Mouse (Mus musculus): ENCODE results near the gene Atp6v1e1. TPM values are rescaled to one million over a fixed set of nuclear protein-coding genes. Genes with fewer than 3 reads are reported as not detected.

Gene Atp6v1e1
- polyA plus RNA-seq, 1 experiment from 2014 or later, result 297 TPM

DNA sequence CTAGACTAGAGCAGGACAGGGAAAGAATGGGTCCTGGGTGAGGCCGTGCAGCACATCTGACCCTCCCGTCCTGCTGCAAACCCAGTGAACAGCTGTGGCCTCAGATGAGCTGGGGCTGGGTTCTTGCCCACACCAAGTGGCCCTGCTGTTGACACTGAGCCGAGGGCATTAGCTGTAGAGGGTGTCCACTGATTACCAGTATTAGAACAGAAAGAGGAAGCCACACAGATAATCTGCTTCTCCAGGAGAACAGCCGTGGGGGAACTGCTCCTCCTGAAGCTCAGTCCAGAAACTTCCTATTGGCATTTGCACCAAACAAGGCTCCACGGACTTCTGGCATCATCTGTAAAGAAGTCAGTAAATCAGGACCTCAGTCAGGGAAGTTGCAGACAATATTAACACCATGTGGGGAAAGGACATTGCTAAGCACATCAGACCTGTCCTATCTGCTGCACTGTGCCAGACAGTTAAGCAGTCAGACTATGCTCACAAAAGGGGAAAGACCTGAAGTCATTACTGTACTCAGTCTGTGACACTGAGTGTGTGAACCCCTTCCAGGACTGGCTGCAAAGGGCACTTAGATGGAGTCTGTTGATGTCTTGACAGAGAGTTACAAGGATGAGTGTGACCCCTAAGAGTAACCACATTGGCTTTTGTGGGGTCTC, 27.0 kb downstream of the Atp6v1e1 start:
- H3K36me3 ChIP-seq (ENCODE audit: control insufficient read depth, insufficient read depth), result peaks cover 88% of the 10 kb centered on the region
- H3K9me3 ChIP-seq (ENCODE audit: control insufficient read depth), result no peaks in the 10 kb centered on the region
- no peaks in the 10 kb centered on the region for H3K27me3 ChIP-seq (replicated peaks; ENCODE audit: control insufficient read depth, insufficient read depth, low read length)
- H3K9ac ChIP-seq (ENCODE audit: low read depth, low read length), result no peak overlapping the region
- no peak overlapping the region for H3K4me2 ChIP-seq (replicated peaks; ENCODE audit: low read depth)
- WGBS, result 78% methylated on average over 5 of the region's 5 CpGs
- no peak overlapping the region for H3K27ac ChIP-seq (ENCODE audit: low read depth, low read length)
- no peaks in the 10 kb centered on the region for H3K4me1 ChIP-seq (replicated peaks; ENCODE audit: control insufficient read depth, insufficient read depth, low read length)
- no peak overlapping the region for H3K4me3 ChIP-seq (ENCODE audit: low read depth, low read length)
- no peak for TF ChIP-seq CTCF (IDR thresholded peaks at IDR 0.05; ENCODE audit: low read depth)
- ATAC-seq, result no peak

DNA sequence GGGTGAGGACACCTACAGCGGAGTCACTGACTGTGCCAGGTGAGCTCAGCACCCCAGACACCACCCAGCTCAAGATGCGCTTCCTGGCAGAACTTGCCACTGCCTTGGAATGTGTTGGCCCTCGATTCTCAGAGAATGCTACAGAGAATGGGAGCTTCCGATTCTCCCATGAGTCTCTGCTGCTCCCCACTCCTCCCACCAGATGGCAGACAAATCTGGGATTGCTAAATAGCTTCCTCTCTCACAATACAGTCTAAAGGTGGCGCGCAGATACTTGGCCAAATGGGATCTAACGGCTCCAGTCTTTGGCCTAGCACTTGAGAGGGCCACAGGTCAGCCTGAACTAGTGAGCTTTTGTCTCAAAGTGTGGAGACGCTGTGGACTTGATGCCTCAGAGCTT, 29.6 kb downstream of the Atp6v1e1 start:
- no peak overlapping the region for H3K27ac ChIP-seq (ENCODE audit: low read depth, low read length)
- H3K4me3 ChIP-seq (ENCODE audit: low read depth, low read length), result no peak overlapping the region
- no peaks in the 10 kb centered on the region for H3K27me3 ChIP-seq (replicated peaks; ENCODE audit: control insufficient read depth, insufficient read depth, low read length)
- peak; percentile 41 for TF ChIP-seq CTCF (IDR thresholded peaks at IDR 0.05; ENCODE audit: low read depth)
- no peaks in the 10 kb centered on the region for H3K4me1 ChIP-seq (replicated peaks; ENCODE audit: control insufficient read depth, insufficient read depth, low read length)
- no peak overlapping the region for H3K4me2 ChIP-seq (replicated peaks; ENCODE audit: low read depth)
- no peak overlapping the region for H3K9ac ChIP-seq (ENCODE audit: low read depth, low read length)
- H3K36me3 ChIP-seq (ENCODE audit: control insufficient read depth, insufficient read depth), result peaks cover 65% of the 10 kb centered on the region
- WGBS, result 88% methylated on average over 8 of the region's 8 CpGs
- ATAC-seq, result no peak
- no peaks in the 10 kb centered on the region for H3K9me3 ChIP-seq (ENCODE audit: control insufficient read depth)

DNA sequence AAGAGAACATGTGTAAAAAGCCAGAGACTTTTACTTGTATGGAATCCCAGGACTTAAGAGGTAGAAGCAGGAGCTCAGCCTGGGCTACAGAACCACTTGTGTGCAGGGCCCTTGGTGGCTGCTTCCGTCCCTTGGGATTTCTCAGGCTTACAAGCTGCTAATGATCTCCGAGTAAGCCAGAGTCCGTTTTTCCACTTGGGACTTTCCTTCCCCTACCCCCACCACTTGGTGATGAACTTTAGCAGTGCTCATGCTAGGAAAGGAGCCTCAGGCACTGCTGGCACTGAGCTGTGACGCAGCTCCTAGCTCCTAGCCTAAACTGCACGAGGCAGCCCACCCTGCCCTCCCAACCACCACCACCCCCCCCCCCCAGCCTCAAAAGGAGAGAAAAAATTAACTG, 31.9 kb downstream of the Atp6v1e1 start:
- no peak overlapping the region for H3K4me3 ChIP-seq (ENCODE audit: low read depth, low read length)
- H3K36me3 ChIP-seq (ENCODE audit: control insufficient read depth, insufficient read depth), result peaks cover 42% of the 10 kb centered on the region
- no peaks in the 10 kb centered on the region for H3K27me3 ChIP-seq (replicated peaks; ENCODE audit: control insufficient read depth, insufficient read depth, low read length)
- no peak overlapping the region for H3K9ac ChIP-seq (ENCODE audit: low read depth, low read length)
- no peaks in the 10 kb centered on the region for H3K4me1 ChIP-seq (replicated peaks; ENCODE audit: control insufficient read depth, insufficient read depth, low read length)
- H3K27ac ChIP-seq (ENCODE audit: low read depth, low read length), result no peak overlapping the region
- H3K9me3 ChIP-seq (ENCODE audit: control insufficient read depth), result no peaks in the 10 kb centered on the region
- TF ChIP-seq CTCF (IDR thresholded peaks at IDR 0.05; ENCODE audit: low read depth), result no peak
- no peak overlapping the region for H3K4me2 ChIP-seq (replicated peaks; ENCODE audit: low read depth)
- ATAC-seq, result no peak
- WGBS, result 77% methylated on average over 5 of the region's 5 CpGs

DNA sequence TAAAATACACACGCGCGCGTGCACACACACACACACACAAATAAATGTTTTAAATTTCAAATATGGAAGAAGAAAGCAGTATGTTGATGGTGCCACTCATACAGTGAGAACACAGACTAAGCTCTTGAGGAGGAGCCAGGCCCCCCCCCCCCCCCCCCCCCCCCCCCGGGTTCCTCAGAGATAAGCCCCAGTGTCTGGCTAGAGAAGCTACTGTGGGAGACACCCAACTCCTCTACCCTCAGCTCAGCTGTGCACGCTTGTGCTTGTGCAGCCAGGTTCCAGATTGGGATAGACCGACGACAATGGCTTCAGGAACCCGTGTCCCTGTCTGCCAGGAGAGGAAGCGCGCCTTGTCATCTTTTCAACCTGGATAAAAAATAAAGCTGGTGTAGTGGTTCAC, 32.4 kb downstream of the Atp6v1e1 start:
- WGBS, result 94% methylated on average over 10 of the region's 11 CpGs
- no peak for ATAC-seq
- Histone ChIP-seq H3K4me3 (ENCODE audit: low read depth, low read length) (no peak overlapping the region), H3K4me2 (replicated peaks; ENCODE audit: low read depth) (no peak overlapping the region), H3K36me3 (ENCODE audit: control insufficient read depth, insufficient read depth) (peaks cover 37% of the 10 kb centered on the region), H3K4me1 (replicated peaks; ENCODE audit: control insufficient read depth, insufficient read depth, low read length) (no peaks in the 10 kb centered on the region), H3K9me3 (ENCODE audit: control insufficient read depth) (no peaks in the 10 kb centered on the region), H3K27me3 (replicated peaks; ENCODE audit: control insufficient read depth, insufficient read depth, low read length) (no peaks in the 10 kb centered on the region), H3K27ac (ENCODE audit: low read depth, low read length) (no peak overlapping the region), H3K9ac (ENCODE audit: low read depth, low read length) (no peak overlapping the region)
- TF ChIP-seq CTCF (IDR thresholded peaks at IDR 0.05; ENCODE audit: low read depth), result no peak

DNA sequence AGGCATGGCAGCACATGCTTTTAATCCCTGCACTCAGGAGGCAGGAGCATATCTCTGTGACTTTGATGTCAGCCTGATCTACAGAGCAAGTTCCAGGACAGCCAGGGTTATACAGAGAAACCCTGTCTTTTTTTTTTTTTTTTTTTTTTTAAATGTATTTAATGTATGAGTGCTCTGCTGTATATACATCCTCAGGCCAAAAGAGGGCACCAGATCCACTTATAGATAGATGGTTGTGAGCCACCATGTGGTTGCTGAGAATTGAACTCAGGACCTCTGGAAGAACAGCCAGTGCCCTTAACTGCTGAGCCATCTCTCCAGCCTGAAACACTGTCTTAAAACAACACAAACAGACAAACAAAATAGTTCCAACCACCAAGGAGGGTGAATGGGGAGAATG, 33.7 kb downstream of the Atp6v1e1 start:
- no peaks in the 10 kb centered on the region for H3K27me3 ChIP-seq (replicated peaks; ENCODE audit: control insufficient read depth, insufficient read depth, low read length)
- no peak for ATAC-seq
- no peak overlapping the region for H3K27ac ChIP-seq (ENCODE audit: low read depth, low read length)
- no peaks in the 10 kb centered on the region for H3K9me3 ChIP-seq (ENCODE audit: control insufficient read depth)
- H3K4me3 ChIP-seq (ENCODE audit: low read depth, low read length), result no peak overlapping the region
- no peak overlapping the region for H3K4me2 ChIP-seq (replicated peaks; ENCODE audit: low read depth)
- no peak overlapping the region for H3K9ac ChIP-seq (ENCODE audit: low read depth, low read length)
- peaks cover 25% of the 10 kb centered on the region for H3K36me3 ChIP-seq (ENCODE audit: control insufficient read depth, insufficient read depth)
- TF ChIP-seq CTCF (IDR thresholded peaks at IDR 0.05; ENCODE audit: low read depth), result peak; percentile 57
- H3K4me1 ChIP-seq (replicated peaks; ENCODE audit: control insufficient read depth, insufficient read depth, low read length), result no peaks in the 10 kb centered on the region

DNA sequence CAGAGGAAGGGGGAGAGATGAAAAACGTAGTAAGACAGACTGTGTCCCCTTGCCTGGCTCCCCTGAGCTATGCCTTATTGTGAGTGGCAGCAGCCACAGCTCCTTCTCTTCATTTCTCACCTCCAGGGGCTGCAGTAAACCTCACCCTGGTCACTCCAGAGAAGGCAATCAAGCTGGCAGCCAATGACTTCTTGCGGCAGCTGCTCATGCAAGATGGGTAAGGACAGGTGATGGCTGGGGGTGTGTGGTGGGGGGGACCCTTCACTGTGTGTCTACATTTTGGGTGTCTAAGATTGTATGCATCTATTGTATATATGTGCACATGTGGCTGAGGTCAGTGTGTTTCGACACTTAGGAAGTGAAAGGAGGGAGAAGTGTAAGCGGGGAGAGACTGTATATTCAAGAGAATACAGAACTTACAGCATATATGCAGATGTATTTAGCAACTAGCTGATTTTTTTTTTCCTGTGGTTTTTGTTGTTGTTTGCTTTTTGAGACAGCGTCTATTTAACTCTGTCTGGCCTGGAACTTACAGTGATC, 34.5 kb downstream of the Atp6v1e1 start:
- no peak overlapping the region for H3K9ac ChIP-seq (ENCODE audit: low read depth, low read length)
- peaks cover 18% of the 10 kb centered on the region for H3K36me3 ChIP-seq (ENCODE audit: control insufficient read depth, insufficient read depth)
- no peak for ATAC-seq
- no peak overlapping the region for H3K4me2 ChIP-seq (replicated peaks; ENCODE audit: low read depth)
- H3K27ac ChIP-seq (ENCODE audit: low read depth, low read length), result no peak overlapping the region
- no peaks in the 10 kb centered on the region for H3K27me3 ChIP-seq (replicated peaks; ENCODE audit: control insufficient read depth, insufficient read depth, low read length)
- H3K4me1 ChIP-seq (replicated peaks; ENCODE audit: control insufficient read depth, insufficient read depth, low read length), result no peaks in the 10 kb centered on the region
- H3K9me3 ChIP-seq (ENCODE audit: control insufficient read depth), result no peaks in the 10 kb centered on the region
- TF ChIP-seq CTCF (IDR thresholded peaks at IDR 0.05; ENCODE audit: low read depth), result no peak
- H3K4me3 ChIP-seq (ENCODE audit: low read depth, low read length), result no peak overlapping the region
- 76% methylated on average over 5 of the region's 5 CpGs for WGBS
